Mouse (Mus musculus) heart, postnatal 25 days (tissue): ENCODE data around the gene Nfkb2. TPM values are rescaled to one million over a fixed set of nuclear protein-coding genes. Genes with fewer than 3 reads are reported as not detected.

Experiments
- microRNA-seq: library from miRNA; unstranded; fragments of <30 nt; microRNA quantifications from one replicate; pipeline ENCODE4 v1.2.0, GENCODE M21; 2022
- total RNA-seq, 2 experiments: library from RNA; stranded (reverse); gene quantifications; 2 replicates each; pipeline ENCODE4 v1.2.3; 2021

Nfkb2 gene
- total RNA-seq, 2 experiments from 2014 or later: 17.2 to 18.8 TPM

Small RNA genes within 50 kb of the gene (microRNA-seq; reads per million reads assigned to microRNA genes)
- gene Mir146b: 2.2 reads per million

Other genes with a start within 250 kb of the Nfkb2 start
- 10 to 100 TPM; 14.9 to 16.6 TPM for gene Nolc1, start 228.5 kb upstream of the Nfkb2 start, total RNA-seq
- gene Elovl3, start 172.4 kb upstream of the Nfkb2 start, total RNA-seq: under 1 TPM in 1 of 2 experiments, not detected in 1; 0.22 TPM
- gene Pitx3, start 156.0 kb upstream of the Nfkb2 start, total RNA-seq: under 1 TPM; 0.42 to 0.61 TPM
- gene Gbf1, start 151.8 kb upstream of the Nfkb2 start, total RNA-seq: 10 to 100 TPM; 44.1 to 49.0 TPM
- 1 to 10 TPM; 1.2 to 1.3 TPM for gene Psd, start 22.8 kb downstream of the Nfkb2 start, total RNA-seq
- 1 to 10 TPM; 5.2 to 6.0 TPM for gene Fbxl15, start 23.9 kb downstream of the Nfkb2 start, total RNA-seq
- gene Cuedc2, start 34.4 kb downstream of the Nfkb2 start, total RNA-seq: 10 to 100 TPM; 80.9 to 87.7 TPM
- gene Mfsd13a, start 36.8 kb downstream of the Nfkb2 start, total RNA-seq: 1 to 10 TPM; 1.9 to 2.3 TPM
- gene 2310034G01Rik, start 46.0 kb downstream of the Nfkb2 start, total RNA-seq: under 1 TPM; 0.36 to 0.70 TPM
- 10 to 100 TPM; 89.3 to 94.8 TPM for gene Actr1a, start 91.4 kb downstream of the Nfkb2 start, total RNA-seq
- 10 to 100 TPM; 12.0 to 12.6 TPM for gene Sufu, start 92.6 kb downstream of the Nfkb2 start, total RNA-seq
- gene Trim8, start 197.4 kb downstream of the Nfkb2 start, total RNA-seq: 10 to 100 TPM; 37.3 to 40.6 TPM